Mouse (Mus musculus): Measurements from ENCODE around the gene Plekhb1. TPM values are rescaled to one million over a fixed set of nuclear protein-coding genes. Genes with fewer than 3 reads are reported as not detected.

Gene Plekhb1
- polyA plus RNA-seq, 1 experiment from 2014 or later: 18.7 TPM

DNA sequence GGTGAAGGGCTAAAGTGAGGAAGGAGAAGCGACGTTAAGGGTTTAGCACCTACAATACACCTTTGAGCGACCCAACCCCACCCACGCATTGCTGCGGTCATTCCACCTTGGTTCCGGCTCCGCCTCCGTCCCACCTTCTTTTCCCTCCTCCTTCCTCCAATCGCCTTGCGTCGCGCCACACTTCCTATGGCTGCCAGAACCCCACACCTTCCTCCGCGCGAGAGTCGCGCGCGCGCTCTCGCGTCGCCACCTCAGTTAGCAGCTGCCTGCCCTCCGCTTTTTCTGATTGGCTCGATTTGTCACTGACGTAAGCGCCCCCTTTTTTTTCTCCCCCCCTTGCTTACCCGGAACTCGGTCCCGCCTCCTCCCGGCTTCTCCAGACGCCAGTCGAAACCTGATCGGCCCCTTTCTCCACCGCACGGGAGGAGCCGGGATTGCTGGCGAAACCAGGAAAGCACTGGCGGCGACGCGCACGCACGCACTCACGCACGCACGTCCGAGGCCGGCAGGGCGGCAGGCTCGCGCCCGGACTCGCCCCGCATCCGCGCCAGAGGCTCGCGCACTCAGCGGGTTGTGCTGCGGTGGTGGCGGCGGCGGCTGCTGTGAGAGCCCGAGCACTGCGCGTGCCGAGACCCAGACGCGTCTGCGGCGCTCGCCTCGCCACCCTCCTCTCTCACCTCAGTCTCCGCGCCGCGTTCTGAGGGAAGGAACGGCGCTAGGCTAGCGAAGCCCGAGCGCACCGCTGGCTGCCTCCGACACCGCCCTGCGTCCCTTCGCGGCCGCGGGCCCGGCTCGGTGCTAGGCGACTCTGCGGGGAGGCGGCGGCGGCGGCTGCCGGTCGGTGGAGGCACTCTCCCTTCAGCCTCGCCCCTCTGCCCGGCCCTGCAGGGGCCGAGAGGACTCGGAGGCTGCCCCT lies 54.7 kb downstream of the Plekhb1 start, which contains the start of gene Rab6a:
Gene Rab6a, plus strand, starts transcription at position 197 of the 916 bp plus-strand sequence.
- peak; percentile 97 for ATAC-seq (ENCODE audit: low FRiP score)

DNA sequence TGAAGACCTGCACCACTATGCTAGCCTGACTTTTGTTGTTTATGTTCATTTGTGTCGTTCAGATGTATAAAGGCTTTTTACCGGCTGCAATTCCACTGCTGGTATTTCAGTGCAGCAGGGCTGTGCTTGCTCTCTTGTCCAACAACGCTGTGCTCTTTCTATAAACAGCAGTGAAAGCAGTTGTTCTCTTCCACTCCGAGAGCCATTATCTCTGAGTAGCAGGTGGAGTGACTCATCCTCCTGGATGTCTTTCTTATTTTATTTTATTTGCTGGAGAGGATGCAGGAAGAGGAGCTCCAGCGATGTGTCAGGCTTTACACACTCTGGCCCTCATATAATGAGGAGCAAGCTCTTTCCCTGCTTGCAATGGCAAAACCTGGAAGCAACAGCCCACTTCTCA lies 62.0 kb downstream of the Plekhb1 start:
- no peaks in the 10 kb centered on the region for H3K4me1 ChIP-seq (replicated peaks; ENCODE audit: control insufficient read depth, insufficient read depth, low read length)
- H3K9ac ChIP-seq: no peak overlapping the region
- H3K9me3 ChIP-seq (ENCODE audit: control insufficient read depth, low read length): no peaks in the 10 kb centered on the region
- DNase-seq (ENCODE audit: low spot score) (no peak), ATAC-seq (ENCODE audit: low FRiP score) (no peak)
- no peak overlapping the region for H3K27ac ChIP-seq
- no peaks in the 10 kb centered on the region for H3K27me3 ChIP-seq (ENCODE audit: control insufficient read depth, insufficient read depth, low read length)
- no peaks in the 10 kb centered on the region for H3K36me3 ChIP-seq (replicated peaks; ENCODE audit: control insufficient read depth, insufficient read depth)
- no peak overlapping the region for H3K4me2 ChIP-seq (replicated peaks)
- WGBS: 82% methylated on average over 5 of the region's 5 CpGs
- no peak overlapping the region for H3K4me3 ChIP-seq (replicated peaks; ENCODE audit: low read length)

More for the DNA sequence above, 54.7 kb downstream of the Plekhb1 start, which contains the start of gene Rab6a:
- Histone ChIP-seq H3K27ac (peak within 1 kb of the TSS; percentile 99), H3K9ac (peak within 1 kb of the TSS; percentile 99), H3K4me2 (replicated peaks) (peak within 1 kb of the TSS; percentile 71), H3K27me3 (ENCODE audit: control insufficient read depth, insufficient read depth, low read length) (no peaks in the 10 kb centered on the region), H3K4me1 (replicated peaks; ENCODE audit: control insufficient read depth, insufficient read depth, low read length) (peaks cover 23% of the 10 kb centered on the region), H3K36me3 (replicated peaks; ENCODE audit: control insufficient read depth, insufficient read depth) (no peaks in the 10 kb centered on the region), H3K9me3 (ENCODE audit: control insufficient read depth, low read length) (no peaks in the 10 kb centered on the region), H3K4me3 (replicated peaks; ENCODE audit: low read length) (peak within 1 kb of the TSS; percentile 91)
- peak; percentile 98 for DNase-seq (ENCODE audit: low spot score)
- WGBS: under 1% methylated on average over 85 of the region's 105 CpGs

DNA sequence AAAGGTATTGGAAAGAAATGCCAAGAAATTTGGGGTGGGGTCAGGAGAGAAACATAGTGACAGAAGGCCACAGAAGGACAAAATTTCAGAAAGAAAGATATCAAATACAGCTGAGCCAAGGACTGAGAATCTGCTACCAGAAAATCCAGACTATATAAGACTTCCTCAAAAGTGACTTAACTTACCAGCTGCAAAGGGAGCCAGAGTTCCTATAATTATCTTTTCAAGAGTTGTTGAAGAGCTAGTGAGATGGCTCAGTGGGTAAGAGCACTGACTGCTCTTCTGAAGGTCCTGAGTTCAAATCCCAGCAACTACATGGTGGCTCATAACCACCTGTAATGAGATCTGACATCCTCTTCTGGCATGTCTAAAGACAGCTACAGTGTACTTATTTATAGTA lies 68.9 kb downstream of the Plekhb1 start:
- no peaks in the 10 kb centered on the region for H3K36me3 ChIP-seq (replicated peaks; ENCODE audit: control insufficient read depth, insufficient read depth)
- DNase-seq (ENCODE audit: low spot score) (no peak), ATAC-seq (ENCODE audit: low FRiP score) (no peak)
- H3K27me3 ChIP-seq (ENCODE audit: control insufficient read depth, insufficient read depth, low read length): no peaks in the 10 kb centered on the region
- no peaks in the 10 kb centered on the region for H3K4me1 ChIP-seq (replicated peaks; ENCODE audit: control insufficient read depth, insufficient read depth, low read length)
- H3K9me3 ChIP-seq (ENCODE audit: control insufficient read depth, low read length): no peaks in the 10 kb centered on the region
- no peak overlapping the region for H3K9ac ChIP-seq
- H3K27ac ChIP-seq: no peak overlapping the region
- no peak overlapping the region for H3K4me3 ChIP-seq (replicated peaks; ENCODE audit: low read length)
- H3K4me2 ChIP-seq (replicated peaks): no peak overlapping the region

Other genes starting within 250 kb of the Plekhb1 start
- gene Ucp3, start 189.4 kb downstream of the Plekhb1 start, polyA plus RNA-seq (2014; fragmentation: Nextera tagmentation; extraction: Ambion mirVana): not detected in 2 replicates
- 73.5 and 77.2 TPM in 2 replicates for gene Ucp2, start 169.1 kb downstream of the Plekhb1 start, polyA plus RNA-seq (2014; fragmentation: Nextera tagmentation; extraction: Ambion mirVana)
- gene Dnajb13, start 147.5 kb downstream of the Plekhb1 start, polyA plus RNA-seq (2014; fragmentation: Nextera tagmentation; extraction: Ambion mirVana): 6.6 and 10.8 TPM in 2 replicates
- gene Coa4, start 125.3 kb downstream of the Plekhb1 start, polyA plus RNA-seq (2014; fragmentation: Nextera tagmentation; extraction: Ambion mirVana): 14.8 and 16.9 TPM in 2 replicates
- 321 and 383 TPM in 2 replicates for gene Rab6a, start 55.0 kb downstream of the Plekhb1 start, polyA plus RNA-seq (2014; fragmentation: Nextera tagmentation; extraction: Ambion mirVana)
- 86.0 and 89.5 TPM in 2 replicates for gene Mrpl48, start 54.1 kb downstream of the Plekhb1 start, polyA plus RNA-seq (2014; fragmentation: Nextera tagmentation; extraction: Ambion mirVana)
- gene Fam168a, start 44.2 kb upstream of the Plekhb1 start, polyA plus RNA-seq (2014; fragmentation: Nextera tagmentation; extraction: Ambion mirVana): 117 and 124 TPM in 2 replicates
- 4.3 and 5.0 TPM in 2 replicates for gene Relt, start 201.0 kb upstream of the Plekhb1 start, polyA plus RNA-seq (2014; fragmentation: Nextera tagmentation; extraction: Ambion mirVana)